Mouse (Mus musculus) G1E-ER4 (cell line): ENCODE results near the gene Mvb12b. TPM values are rescaled to one million over a fixed set of nuclear protein-coding genes. Genes with fewer than 3 reads are reported as not detected.

ENCODE experiments used
- GATA1 ChIP-seq: IDR thresholded peaks from one replicate; pipeline ENCODE4 v1.8.0; 2012; ENCODE audit warnings: low read length, inconsistent platforms
- polyA plus RNA-seq: library from polyadenylated mRNA; stranded (reverse); fragments of >175 nt; gene quantifications from 2 replicates; pipeline ENCODE4 v1.2.3, GENCODE M21; 2012

Mvb12b gene
- polyA plus RNA-seq, 1 experiment, result 60.7 TPM

- no peak for TF ChIP-seq GATA1
These were observed 76.3 kb downstream of the Mvb12b start for GRCm38 (mm10) chr2:33811349-33811890.

GRCm38 (mm10) chr2:33809081-33809480 is 78.7 kb downstream of the Mvb12b start:
- TF ChIP-seq GATA1, result no peak

- no peak for TF ChIP-seq GATA1
These were observed 79.7 kb downstream of the Mvb12b start for GRCm38 (mm10) chr2:33808032-33808431.

GRCm38 (mm10) chr2:33805640-33806039 is 82.1 kb downstream of the Mvb12b start:
- no peak for TF ChIP-seq GATA1

- TF ChIP-seq GATA1, result no peak
These were observed 84.0 kb downstream of the Mvb12b start for GRCm38 (mm10) chr2:33803717-33804214.

- no peak for TF ChIP-seq GATA1
These were observed 84.6 kb downstream of the Mvb12b start for GRCm38 (mm10) chr2:33803083-33803615.

- TF ChIP-seq GATA1, result no peak
These were observed 86.0 kb downstream of the Mvb12b start for GRCm38 (mm10) chr2:33801760-33802159.

- TF ChIP-seq GATA1, result no peak
These were observed 86.4 kb downstream of the Mvb12b start for GRCm38 (mm10) chr2:33801336-33801735.

GRCm38 (mm10) chr2:33800221-33800620 is 87.5 kb downstream of the Mvb12b start:
- TF ChIP-seq GATA1, result no peak

- TF ChIP-seq GATA1, result no peak
These were observed 91.9 kb downstream of the Mvb12b start for GRCm38 (mm10) chr2:33795716-33796472.

GRCm38 (mm10) chr2:33795001-33795580 is 92.7 kb downstream of the Mvb12b start:
- TF ChIP-seq GATA1, result no peak

- no peak for TF ChIP-seq GATA1
These were observed 93.3 kb downstream of the Mvb12b start for GRCm38 (mm10) chr2:33794483-33794882.

- TF ChIP-seq GATA1, result no peak
These were observed 97.4 kb downstream of the Mvb12b start for GRCm38 (mm10) chr2:33790301-33790700.

GRCm38 (mm10) chr2:33789732-33790131 is 98.0 kb downstream of the Mvb12b start:
- TF ChIP-seq GATA1, result no peak

GRCm38 (mm10) chr2:33789279-33789678 is 98.5 kb downstream of the Mvb12b start:
- TF ChIP-seq GATA1, result no peak

- TF ChIP-seq GATA1, result no peak
These were observed 98.9 kb downstream of the Mvb12b start for GRCm38 (mm10) chr2:33788851-33789250.
